Mouse (Mus musculus) gastrocnemius, postnatal 14 days (tissue): ENCODE data around the gene Traf2. TPM values are rescaled to one million over a fixed set of nuclear protein-coding genes. Genes with fewer than 3 reads are reported as not detected.

Experiments used
- DNase-seq: peaks from one replicate; pipeline ENCODE4 v3.0.0; 2021; ENCODE audit warnings: mixed read lengths
- intact Hi-C: fragments of 180-260 bp; cut with DNase I; formaldehyde crosslinking; loops from one replicate; pipeline ENCODE4 v1.15.1; 2025; ENCODE audit warnings: low total_unique reads
- total RNA-seq, 2 experiments: library from RNA; stranded (reverse); gene quantifications; 2 replicates each; pipeline ENCODE4 v1.2.3; 2021

The Traf2 gene
- total RNA-seq, 2 experiments from 2014 or later: 9.7 to 13.3 TPM

DNA sequence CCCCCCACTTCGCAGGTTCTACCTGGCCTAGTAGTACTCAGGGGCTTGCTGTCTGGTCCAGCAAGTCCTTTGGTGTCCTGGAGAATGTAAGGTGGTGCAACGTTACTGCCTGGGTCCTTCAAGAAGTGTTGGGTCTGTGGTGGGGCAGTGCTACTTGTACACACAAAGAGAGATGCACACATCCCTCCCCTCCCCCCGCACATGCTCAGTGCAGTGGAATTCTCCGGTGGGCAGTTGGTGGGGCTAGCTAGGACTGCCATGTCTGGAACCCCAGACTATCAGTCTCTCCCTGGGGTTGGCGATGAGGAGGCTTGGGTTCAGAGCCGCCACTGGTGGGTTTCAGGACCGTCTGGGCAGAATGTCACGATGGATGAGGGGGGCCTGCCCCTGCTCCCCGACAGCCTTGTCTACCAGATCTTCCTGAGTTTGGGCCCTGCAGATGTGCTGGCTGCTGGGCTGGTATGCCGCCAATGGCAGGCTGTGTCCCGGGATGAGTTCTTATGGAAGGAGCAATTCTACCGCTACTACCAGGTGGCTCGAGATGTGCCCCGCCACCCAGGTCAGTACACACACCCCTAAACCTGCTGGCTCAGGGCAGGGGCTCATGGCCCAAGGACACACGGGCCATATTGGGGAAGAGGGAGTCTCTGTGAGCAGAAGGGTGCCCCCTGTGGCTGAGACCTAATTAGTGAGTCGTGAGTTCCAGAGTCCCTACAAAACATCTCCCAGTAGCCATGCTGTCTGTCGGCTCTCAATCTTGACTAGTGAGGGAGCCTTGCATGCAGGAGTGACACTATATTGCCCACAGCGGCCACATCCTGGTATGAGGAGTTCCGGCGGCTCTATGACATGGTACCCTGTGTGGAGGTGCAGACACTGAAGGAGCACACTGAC, 44.9 kb downstream of the Traf2 start, which contains the start of gene C8g:
Gene C8g (minus strand): TSS at position 127 of the 894 bp plus-strand sequence.
- intact Hi-C loops: no loop called here
- no peak for DNase-seq

DNA sequence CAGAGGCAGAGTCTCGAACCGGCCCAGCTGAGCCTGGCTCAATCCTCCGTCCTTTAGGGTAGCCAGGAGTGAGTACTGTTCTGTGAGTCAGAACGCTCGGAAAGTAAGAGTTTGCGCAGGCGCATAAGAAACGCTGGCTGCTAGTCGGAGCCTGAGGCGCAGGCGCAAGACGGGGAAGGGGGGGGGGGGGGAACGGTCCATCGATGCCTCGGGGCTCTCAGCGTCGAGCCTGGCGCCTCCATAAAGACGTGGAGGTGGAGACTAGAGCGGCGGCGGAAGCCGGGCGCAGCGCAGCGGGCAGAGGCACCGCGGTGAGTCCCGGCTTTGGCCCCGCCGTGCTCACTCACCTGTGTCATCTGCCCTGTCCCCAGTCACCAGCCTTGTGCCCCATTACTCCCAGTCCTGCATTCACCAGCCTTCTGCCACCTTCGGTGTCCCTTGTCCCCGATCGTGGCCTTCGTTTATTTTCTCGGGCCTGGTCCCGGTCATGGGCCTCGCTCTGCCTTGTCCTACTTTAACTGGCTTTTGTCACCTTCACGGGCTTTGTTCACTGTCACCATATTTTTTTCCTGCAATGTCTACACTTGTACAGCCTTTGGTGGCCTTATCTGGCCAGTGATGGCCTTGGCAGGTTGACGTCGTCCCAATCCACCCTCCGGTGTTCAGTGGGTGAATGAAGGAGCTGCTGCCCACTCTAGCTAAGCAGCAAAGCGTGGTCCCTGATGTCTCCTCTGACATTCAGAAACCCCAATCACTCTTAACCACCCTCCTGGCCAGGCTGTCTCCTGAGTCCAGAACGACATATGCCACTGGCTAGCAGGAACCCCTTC, 45.9 kb downstream of the Traf2 start, which contains the start of gene Fbxw5:
Gene Fbxw5 (plus strand): TSS at position 175 of the 830 bp plus-strand sequence.
- DNase-seq: peak; percentile 90
- intact Hi-C loops: no loop called here

DNA sequence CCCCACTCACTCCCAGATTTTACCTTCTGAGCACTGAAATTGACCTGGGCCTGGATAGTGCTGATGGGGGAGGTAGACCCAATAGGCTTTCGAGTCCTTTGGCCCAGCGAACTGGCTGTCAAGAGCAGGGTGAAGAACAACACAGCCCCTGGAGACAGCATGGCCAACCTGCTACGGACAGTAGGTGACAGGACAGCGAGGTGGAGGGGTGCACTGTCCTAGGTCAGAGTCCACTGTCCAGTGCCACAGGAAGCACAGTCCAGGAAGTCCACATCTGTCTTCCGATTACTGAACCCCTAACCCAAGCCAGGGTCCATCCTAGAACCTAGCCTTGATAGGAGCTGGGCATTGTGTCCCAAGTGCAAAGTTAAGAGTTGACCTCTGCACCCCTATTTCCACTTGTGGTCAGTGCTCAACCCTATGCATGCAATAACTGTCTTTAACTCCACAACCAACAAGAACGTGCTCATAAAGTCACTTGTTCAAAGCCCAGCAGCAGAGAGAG, 46.6 kb downstream of the Traf2 start:
- intact Hi-C loops: no loop called here
- DNase-seq: no peak

DNA sequence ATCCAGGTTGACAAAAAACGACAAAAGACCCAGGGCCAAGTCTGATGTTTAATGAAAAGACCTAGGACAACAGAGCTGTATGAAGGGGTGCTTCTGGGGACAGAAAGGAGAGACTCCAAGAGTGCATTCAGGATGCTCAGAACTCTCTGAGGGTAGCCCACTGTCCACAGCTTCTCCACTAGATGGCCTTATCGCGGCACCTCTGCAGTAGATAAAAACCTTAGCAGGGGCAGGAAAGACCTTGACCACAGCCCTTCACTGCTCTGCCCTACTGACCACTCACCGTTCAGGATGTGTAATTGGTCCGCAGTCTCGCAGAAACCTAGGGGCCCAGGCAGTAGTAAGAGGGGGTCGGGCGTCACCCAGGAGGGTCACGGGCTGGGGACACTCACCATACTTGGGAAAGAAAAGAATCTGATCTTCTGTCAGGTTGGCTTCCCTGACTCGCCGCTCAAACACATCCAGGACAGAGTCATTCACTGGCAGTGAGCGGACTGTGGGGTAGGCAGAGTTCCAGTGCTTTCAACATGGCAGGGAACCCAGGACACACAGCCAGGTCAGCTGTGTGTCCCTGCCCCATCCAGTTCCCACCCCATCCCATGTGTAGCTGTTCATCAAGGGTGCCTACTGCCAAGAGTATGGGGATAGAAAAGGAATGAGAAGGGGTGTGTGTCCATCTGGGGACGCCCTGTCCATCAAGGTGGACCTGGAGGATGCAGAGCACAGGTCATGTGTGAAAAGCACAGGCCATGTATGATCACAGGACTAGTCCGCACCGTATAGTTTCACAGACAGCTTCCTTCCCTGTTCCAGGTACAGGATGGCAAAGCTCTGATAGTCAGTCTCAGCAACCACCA, 47.9 kb downstream of the Traf2 start:
- intact Hi-C loops: no loop called here
- DNase-seq: no peak

DNA sequence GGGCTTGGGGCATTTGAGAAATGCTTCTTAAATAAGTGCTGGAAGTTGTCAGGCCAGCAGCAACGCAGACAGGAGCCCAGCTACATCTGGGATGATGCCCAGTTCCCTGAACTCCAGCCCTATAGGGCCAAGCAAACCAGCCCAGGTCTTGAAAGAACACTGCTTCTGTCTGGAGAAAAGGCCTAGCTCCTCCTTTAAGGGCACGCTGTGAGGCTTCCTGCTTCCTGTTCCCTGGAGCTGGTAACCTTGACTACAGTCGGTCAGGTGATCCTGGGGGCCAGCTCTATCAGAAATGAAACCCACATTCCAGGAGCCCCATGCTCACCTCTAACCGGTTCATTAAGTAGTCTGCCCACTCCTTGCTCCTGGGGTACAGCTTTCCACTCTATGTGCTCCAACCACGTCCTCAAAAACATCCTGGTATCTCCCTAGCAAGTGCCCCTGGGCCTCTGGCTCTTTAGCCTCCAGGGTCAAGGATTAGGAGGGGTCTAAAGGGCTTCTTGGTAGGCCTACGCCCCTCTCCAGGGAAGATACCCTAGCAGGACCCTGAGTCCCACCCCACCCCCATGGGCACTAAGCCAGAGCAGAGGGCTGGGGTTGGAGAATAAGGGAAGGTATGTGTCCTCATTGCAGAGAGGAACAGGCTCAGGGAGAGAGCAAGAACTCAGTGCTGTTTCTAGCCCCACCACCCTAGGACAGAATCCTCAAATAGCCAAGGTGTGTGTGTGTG, 48.7 kb downstream of the Traf2 start:
- intact Hi-C loops: no loop called here
- DNase-seq: no peak

DNA sequence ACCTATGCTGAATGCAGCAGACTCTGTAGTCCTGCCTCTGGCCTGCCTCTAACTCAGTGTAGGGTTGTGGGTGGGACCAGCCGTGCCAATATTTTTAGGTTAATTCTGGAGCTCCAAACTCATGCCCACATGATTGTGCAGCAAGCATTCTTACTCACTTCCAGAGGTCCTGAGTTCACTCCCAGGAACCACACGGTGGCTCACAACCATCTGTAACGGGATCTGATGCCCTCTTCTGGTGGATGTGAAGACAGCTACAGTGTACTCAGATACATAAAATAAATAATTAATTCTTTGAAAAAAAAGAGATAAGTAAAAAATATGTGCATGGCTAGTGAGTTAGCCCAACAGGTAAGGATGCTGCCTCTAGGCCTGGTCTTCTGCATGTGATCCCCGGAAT, 50.3 kb downstream of the Traf2 start:
- no peak for DNase-seq
- intact Hi-C loops: no loop called here

DNA sequence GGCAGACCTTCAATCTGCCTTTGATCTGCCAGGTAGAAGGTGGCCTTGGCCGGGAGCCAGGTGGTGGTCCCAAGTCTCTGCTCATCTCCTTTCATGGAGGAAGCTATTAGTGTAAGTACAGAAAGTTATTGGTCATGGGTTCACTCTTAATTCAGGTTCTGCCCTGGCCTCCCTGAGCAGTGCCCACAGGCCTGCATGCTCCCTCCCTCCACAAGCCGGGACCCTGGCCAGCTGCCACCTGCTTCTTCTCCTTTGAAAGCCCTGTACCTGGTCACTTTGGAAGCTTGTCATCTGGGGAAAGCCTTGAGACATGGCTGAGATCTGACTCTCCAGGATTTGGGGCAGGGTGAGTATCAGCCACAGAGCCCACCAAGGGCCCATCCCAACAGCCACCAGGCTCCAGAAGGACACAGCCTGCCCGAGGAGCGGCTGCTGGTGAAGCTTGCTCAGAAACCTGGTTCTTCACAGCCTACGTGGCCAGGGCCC, 53.2 kb downstream of the Traf2 start, which contains the start of gene Lcn12:
Gene Lcn12 (minus strand): TSS at position 436 of the 486 bp plus-strand sequence.
- intact Hi-C loops: no loop called here
- no peak for DNase-seq

DNA sequence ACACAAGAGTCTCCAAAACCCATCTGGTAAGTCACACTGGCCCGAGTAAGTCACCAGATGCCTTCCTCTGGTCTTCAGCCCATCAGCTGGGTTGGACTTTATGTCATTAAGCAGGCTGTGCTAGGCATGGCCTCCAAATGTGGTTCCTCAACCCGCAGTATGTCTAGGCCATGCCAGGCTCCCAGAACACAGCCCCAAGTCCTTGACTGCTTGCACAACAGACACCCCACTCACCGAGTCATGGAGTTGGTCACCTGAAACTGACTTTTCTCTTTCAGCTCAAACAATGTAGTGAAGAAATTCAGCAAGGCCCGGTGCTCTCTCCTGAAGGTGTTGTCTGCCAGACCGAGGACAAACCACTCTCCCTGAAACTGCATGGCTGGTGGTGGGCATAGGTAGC, 53.8 kb downstream of the Traf2 start:
- intact Hi-C loops: no loop called here
- DNase-seq: no peak

DNA sequence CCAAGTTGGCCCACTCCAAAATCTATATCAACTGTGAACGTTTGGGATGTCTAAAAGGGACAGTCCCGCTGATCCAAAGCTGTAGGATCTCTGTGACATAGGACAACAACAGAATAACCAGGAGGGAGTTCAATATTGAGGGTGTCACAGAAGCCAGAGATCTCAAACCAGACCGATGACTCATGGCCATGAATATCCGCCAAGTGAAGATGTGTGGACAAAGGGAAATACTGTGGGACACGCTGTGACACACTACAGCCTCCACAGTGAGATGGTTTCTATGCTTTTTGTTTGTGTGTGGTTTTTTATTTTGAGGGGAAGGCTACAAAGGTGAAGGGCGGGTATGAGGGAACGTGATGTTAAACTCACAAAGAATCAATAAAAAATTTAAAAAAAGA, 58.1 kb downstream of the Traf2 start:
- no peak for DNase-seq
- intact Hi-C loops: no loop called here

DNA sequence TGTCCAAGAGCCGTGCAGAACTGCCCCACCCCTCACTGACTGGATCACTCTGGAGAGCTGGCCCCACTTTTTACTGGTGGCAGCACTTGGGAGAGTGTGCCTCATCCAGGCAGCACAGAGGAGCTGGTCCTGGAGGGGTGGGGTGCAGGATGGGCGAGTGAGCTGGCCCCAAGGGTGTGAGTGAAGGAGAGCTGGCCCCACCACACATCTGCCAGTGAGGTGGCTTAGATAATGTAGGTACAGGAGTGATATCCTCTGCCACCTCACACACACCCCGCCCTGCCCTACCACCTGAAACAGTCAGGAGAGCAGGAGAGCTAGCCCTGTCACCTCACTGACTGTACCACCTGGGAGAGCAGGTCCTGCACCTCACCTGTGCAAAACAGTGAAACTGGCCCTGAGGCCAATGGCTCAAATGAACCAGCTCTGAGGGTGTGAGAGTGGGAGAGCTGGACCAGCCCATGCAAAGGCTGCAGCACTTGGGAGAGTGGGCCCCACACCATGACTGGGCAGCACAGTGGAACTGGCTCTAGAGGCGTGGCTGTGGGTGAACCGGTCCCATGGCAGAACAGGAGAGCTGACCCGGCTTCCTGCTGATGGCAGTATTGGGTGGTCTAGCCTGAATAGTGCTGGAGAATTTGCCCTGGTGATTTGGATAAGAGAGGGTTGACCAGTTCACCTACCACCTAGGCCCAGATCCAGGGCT, 58.6 kb downstream of the Traf2 start:
- no peak for DNase-seq
- intact Hi-C loops: no loop called here

DNA sequence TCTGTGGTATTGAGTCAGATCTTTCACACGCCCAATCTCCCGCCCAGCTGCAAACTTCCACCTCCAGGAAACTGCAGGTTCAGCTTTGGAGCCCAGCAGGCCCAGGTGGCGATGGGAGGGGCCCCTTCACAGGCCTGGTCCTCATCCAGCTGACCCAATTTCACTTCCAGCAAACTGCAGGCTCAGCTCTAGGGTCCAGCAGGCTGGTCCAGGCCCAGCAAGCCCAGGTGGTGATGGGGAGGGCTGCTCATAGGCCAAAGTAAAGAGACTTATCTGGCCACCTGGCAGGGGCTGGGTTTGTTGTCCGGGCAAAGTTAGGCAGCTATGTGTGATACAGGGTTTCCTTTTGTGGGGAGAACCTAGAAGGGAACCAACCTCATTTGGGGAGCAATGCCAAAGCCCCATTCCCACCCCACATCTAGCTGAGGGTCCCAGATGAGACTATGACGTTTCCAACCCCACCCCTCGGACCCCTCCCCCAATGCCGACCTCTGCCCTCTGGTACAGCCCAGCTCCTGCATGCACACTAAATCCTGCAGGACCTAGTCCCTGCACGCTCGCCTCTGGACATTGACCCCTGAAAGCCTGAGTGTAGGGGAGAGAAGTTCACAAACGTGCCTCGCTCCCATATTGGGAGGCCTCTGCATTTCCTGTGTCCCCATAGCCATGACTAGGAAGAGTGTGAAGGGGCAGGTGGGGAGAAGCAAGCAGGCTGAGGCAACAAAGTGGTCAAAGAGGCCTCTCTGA, 61.7 kb downstream of the Traf2 start:
- intact Hi-C loops: loop anchor here (5.0 kb wide), 1 partner anchor 63 kb away; the partner anchor contains the start of gene Fut7
- DNase-seq: no peak

DNA sequence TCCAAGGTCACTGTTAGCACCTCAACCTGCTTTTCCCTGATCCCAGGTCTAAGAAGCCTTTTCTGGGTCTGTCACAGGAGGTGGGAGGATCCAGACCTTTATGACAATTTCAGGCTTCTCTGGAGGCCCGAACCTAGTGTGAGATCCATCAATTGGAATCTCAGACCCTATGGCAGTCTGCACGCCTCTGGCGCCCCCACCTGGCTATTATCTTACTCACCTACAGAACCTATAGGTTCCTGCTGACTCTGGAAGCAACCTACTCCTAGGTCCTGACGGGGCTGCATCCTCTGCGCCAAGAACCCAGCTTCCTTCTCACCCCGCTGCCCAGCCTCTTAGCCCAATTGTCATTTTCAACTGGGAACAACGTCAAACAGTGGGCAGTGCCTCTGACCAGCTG, 63.8 kb downstream of the Traf2 start:
- intact Hi-C loops: loop anchor here (5.0 kb wide), 1 partner anchor 61 kb away; the partner anchor contains the start of gene Fut7
- DNase-seq: no peak

DNA sequence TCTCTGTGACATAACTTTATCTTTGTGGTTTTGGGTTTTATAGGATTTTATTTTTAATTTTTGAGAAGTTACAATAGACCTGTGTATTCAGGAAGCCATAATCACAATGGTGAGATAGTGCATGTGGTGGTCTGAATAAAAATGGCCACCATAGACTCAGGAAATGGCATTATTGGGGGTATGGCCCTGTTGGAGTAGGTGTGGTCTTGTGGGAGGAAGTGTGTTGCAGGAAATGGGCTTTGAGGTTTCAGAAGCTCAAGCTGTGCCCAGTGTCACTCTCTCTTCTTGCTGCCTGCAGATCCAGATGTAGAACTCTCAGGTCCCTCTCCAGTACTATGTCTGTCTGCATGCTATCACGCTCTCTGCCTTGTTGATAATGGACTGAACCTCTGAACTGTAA, 66.2 kb downstream of the Traf2 start:
- intact Hi-C loops: loop anchor here (5.0 kb wide), 1 partner anchor 58 kb away; the partner anchor contains the start of gene Fut7
- no peak for DNase-seq

DNA sequence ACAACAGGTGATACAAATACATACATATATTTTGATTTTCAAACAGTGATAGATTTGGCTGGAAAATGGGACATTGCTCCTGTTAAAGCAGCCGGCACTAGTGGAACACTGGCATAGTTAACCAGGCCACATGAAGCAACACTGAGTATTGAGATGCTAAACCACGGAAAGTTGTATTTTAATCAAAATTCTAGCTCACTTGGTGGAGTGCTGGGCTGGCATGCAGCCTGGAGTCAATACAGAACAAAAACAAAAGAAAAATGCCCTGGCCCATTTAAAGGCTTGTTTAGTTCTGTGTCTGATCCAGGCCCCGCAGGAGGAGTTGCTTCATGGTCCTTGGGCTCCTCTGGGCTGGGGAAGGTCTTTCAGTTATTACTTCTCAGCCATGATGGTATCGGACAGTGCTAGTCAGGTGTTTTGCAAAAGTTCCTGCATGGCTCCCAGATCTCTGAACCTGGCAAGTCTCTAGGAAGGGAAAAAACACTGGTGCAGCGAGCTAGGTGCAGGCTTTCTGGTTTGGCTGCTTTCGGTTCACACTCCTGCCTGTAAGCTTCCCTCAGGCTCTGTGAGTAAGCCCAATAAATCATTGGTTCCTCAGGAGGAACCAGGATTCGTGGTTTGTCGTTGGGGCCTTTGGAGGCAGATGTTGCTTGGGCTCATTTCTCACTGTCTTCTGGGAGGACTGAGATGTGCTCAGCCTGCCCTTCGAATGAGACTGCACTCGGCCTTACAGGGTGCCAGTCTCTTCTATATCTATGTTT, 67.0 kb downstream of the Traf2 start:
- no peak for DNase-seq
- intact Hi-C loops: loop anchor here (5.0 kb wide), 1 partner anchor 57 kb away; the partner anchor contains the start of gene Fut7

DNA sequence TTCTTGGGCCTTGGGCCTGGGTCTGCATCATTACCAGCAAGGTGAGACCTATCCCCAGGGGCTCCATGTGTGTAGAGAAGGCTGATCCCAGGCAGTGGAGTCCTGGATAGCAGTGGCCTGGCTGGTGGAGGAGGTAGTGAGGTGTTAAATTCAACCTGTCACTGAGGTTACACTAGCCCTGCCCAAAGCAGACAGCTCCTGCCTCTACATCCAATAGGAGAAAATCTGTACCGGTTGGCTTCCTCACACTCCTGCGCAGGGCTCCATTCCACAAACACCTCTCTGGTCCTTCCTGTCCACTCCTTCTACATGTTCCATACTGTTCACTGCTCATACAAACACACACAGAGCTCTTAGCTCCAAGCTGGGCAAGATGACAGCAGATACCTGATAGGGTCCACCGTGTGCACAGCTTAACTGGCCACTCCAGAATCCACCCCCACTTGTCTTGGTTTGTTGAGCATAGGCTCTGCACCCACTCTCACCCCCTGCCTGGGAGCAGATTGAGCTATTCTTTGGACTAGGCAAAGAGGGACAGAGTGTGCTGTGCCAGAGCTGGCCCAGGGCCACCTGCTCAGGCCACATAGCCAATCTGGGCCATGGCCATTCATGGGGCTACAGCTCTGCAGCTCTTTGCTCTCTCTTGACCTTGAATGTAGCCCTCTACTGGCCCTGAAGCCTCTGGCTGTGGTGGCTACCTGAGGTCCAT, 68.6 kb downstream of the Traf2 start:
- intact Hi-C loops: no loop called here
- DNase-seq: peak; percentile 46

DNA sequence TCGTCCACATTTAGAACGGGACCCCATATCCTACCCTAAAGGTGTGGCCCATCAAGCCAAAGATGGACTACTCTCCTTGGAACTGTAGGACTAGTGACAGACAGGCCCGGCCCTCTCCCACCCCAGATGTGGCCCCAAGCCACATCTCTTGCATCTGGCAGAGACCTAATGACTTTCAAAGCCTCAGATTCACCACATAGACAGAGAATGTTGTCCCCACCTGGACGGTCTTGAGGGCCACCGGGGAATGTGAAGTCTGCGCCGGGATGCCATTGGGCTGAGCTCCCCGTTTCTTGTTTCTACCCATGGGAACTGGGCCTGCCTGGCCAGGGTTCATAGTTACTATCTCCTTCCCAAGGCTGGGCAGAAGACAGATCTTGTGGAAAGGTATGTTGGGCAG, 69.2 kb downstream of the Traf2 start:
- intact Hi-C loops: no loop called here
- DNase-seq: no peak
